Mouse (Mus musculus) liver, embryonic 14.5 days (tissue): ENCODE results near the gene Src.

ENCODE experiments used
- CTCF ChIP-seq: IDR thresholded peaks from 2 replicates; pipeline ENCODE4 v1.5.1; 2016; ENCODE audit warnings: antibody characterized with exemption, low read depth, control low read depth
- EP300 ChIP-seq: IDR thresholded peaks from 2 replicates; pipeline ENCODE4 v1.6.1; 2016; ENCODE audit warnings: antibody characterized with exemption, low read depth

GRCm38 (mm10) chr2:157517526-157517925 is 99.3 kb downstream of the Src start:
- TF ChIP-seq CTCF (no peak), EP300 (no peak)
